Mouse (Mus musculus): ENCODE measurements at regions not wholly inside any gene's neighbourhood (a gene's known extent, or its start where the extent isn't known, plus 50 kb on each side); places are given as distances from the start of the nearest gene placed in this dataset.

GRCm38 (mm10) chr1:23674357-23674756, 87.2 kb upstream of the B3gat2 start:
- TF ChIP-seq MAFK (IDR thresholded peaks at IDR 0.05; ENCODE audit: insufficient read depth, low read depth, low read length), result no peak
- no peak for TF ChIP-seq CHD2 (IDR thresholded peaks at IDR 0.05; ENCODE audit: low read depth, low read length)
- no peak for TF ChIP-seq HCFC1 (IDR thresholded peaks at IDR 0.05; ENCODE audit: borderline replicate concordance, insufficient read depth, low read length)
